In the genomic region with DNA sequence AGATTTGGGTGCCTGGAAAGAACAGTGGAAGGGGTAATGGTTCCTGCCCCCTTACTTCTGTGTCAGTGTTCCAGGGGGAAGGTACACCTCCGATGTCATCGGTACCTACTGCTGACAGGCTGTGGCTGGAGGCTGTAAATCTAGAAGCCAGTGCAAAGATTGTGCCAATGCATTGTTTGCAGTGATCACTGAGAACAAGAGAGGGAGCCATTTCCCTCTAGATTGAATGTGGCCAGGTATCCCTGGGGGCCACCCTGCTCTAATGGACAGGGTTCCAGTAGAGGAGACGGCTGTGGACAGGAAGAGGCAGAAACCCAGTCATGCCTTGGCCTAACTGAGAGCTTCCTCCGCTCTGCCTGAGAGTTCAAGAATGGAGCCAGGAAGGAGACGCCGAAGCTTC, we compare ENCODE assay signal across 14 mouse cellular contexts. TPM values are rescaled to one million over a fixed set of nuclear protein-coding genes. Genes with fewer than 3 reads are reported as not detected.
DNase-seq lines count a peak whose midpoint lies in the region; ATAC-seq and TF ChIP-seq lines count a peak whose summit lies in the region.
"Had no signal": no experiment of that assay in that cellular context is flagged by ENCODE, and none has a peak within 500 bp of the region (broad histone marks: within the 10 kb centered on the region; RNA-seq: fewer than 3 reads in every experiment).

No protein-coding gene starts in this region.

- 64% methylated on average over 6 of the region's 6 CpGs for WGBS in hindbrain, embryonic 11.5 days
- 63% methylated on average over 6 of the region's 6 CpGs for WGBS in hindbrain, embryonic 10.5 days
- WGBS in midbrain, embryonic 16.5 days = 71% methylated on average over 6 of the region's 6 CpGs
- 69% methylated on average over 6 of the region's 6 CpGs for WGBS in midbrain, embryonic 15.5 days
- 57% methylated on average over 6 of the region's 6 CpGs for WGBS in stomach, postnatal 0 days

- H3K9me3 ChIP-seq in hindbrain, embryonic 11.5 days (ENCODE audit: control insufficient read depth, low read length) = no peaks in the 10 kb centered on the region
- no peaks in the 10 kb centered on the region for H3K9me3 ChIP-seq in hindbrain, embryonic 10.5 days
- no peaks in the 10 kb centered on the region for H3K9me3 ChIP-seq in midbrain, embryonic 16.5 days (replicated peaks; ENCODE audit: control insufficient read depth, low read length, poor library complexity, severe bottlenecking)
- no peaks in the 10 kb centered on the region for H3K9me3 ChIP-seq in midbrain, embryonic 15.5 days
- H3K9me3 ChIP-seq in stomach, postnatal 0 days (ENCODE audit: control insufficient read depth, low read length) = no peaks in the 10 kb centered on the region

- H3K4me2 ChIP-seq in hindbrain, embryonic 11.5 days (replicated peaks; ENCODE audit: low read depth, low read length) = no peak overlapping the region
- H3K4me2 ChIP-seq in midbrain, embryonic 16.5 days (ENCODE audit: low read length) = no peak overlapping the region
- no peak overlapping the region for H3K4me2 ChIP-seq in midbrain, embryonic 15.5 days
- H3K4me2 ChIP-seq in stomach, postnatal 0 days (replicated peaks; ENCODE audit: low read depth) = no peak overlapping the region
- H3K4me2 ChIP-seq: hindbrain, embryonic 14.5 days; neural tube, embryonic 12.5 days had no signal

- H3K9ac ChIP-seq in hindbrain, embryonic 11.5 days (ENCODE audit: low read depth, low read length) = no peak overlapping the region
- no peak overlapping the region for H3K9ac ChIP-seq in midbrain, embryonic 16.5 days (ENCODE audit: low read depth, low read length)
- no peak overlapping the region for H3K9ac ChIP-seq in midbrain, embryonic 15.5 days
- H3K9ac ChIP-seq in stomach, postnatal 0 days (ENCODE audit: low read length) = no peak overlapping the region
- H3K9ac ChIP-seq: hindbrain, embryonic 14.5 days; neural tube, embryonic 12.5 days had no signal

- ATAC-seq in hindbrain, embryonic 11.5 days (ENCODE audit: low FRiP score) = no peak
- ATAC-seq in midbrain, embryonic 16.5 days = 0 out of 2 replicates have a peak, but pooled peaks have one; percentile 45
- no peak for ATAC-seq in midbrain, embryonic 15.5 days (replicated peaks)
- no peak for ATAC-seq in stomach, postnatal 0 days (ENCODE audit: low FRiP score, low TSS enrichment)

- TF ChIP-seq EP300 in stomach, postnatal 0 days (optimal IDR thresholded peaks at IDR 0.05) = no peak

- peak; percentile 39; the same call in 1 of the 2 replicates for TF ChIP-seq CTCF in stomach, postnatal 0 days (IDR thresholded peaks at IDR 0.05; ENCODE audit: low read depth)

- H3K27me3 ChIP-seq in hindbrain, embryonic 11.5 days (ENCODE audit: control insufficient read depth, insufficient read depth, low read length) = no peaks in the 10 kb centered on the region
- H3K27me3 ChIP-seq in hindbrain, embryonic 10.5 days (ENCODE audit: insufficient read depth, poor library complexity, severe bottlenecking) = 0 out of 2 replicates have a peak, but pooled peaks cover 5% of the 10 kb centered on the region
- H3K27me3 ChIP-seq in midbrain, embryonic 16.5 days (ENCODE audit: control insufficient read depth, insufficient read depth, low read depth, low read length) = no peaks in the 10 kb centered on the region
- H3K27me3 ChIP-seq in midbrain, embryonic 15.5 days (replicated peaks) = no peaks in the 10 kb centered on the region
- H3K27me3 ChIP-seq in stomach, postnatal 0 days (ENCODE audit: control insufficient read depth, insufficient read depth, low read length) = no peaks in the 10 kb centered on the region
- H3K27me3 ChIP-seq: neural tube, embryonic 12.5 days had no signal

- DNase-seq in cerebellum, postnatal 25 days = peak; percentile 13 to 27
- no peak for DNase-seq in cerebellum, adult 8-10 months
- peak; percentile 12 for DNase-seq in hindbrain, embryonic 11.5 days (ENCODE audit: low spot score)
- no peak for DNase-seq in hindbrain, embryonic 10.5 days (ENCODE audit: low spot score)
- no peak for DNase-seq in stomach, postnatal 0 days (ENCODE audit: low spot score)
- no peak for DNase-seq in gastrocnemius, adult 18-20 months (ENCODE audit: low spot score)
- DNase-seq: gastrocnemius, postnatal 14 days; left cerebral cortex, postnatal 4 days; right cerebral cortex, postnatal 4 days had no signal

- no peaks in the 10 kb centered on the region for H3K4me1 ChIP-seq in hindbrain, embryonic 11.5 days (replicated peaks; ENCODE audit: control insufficient read depth, insufficient read depth, low read length)
- H3K4me1 ChIP-seq in hindbrain, embryonic 10.5 days (replicated peaks) = peaks cover 10% of the 10 kb centered on the region
- no peaks in the 10 kb centered on the region for H3K4me1 ChIP-seq in midbrain, embryonic 16.5 days (ENCODE audit: control insufficient read depth, insufficient read depth, low read length)
- H3K4me1 ChIP-seq in midbrain, embryonic 15.5 days = peaks cover 4% of the 10 kb centered on the region; the same call in 1 of the 2 replicates
- no peaks in the 10 kb centered on the region for H3K4me1 ChIP-seq in stomach, postnatal 0 days (replicated peaks; ENCODE audit: control insufficient read depth, insufficient read depth)

- no peak overlapping the region for H3K27ac ChIP-seq in hindbrain, embryonic 11.5 days (ENCODE audit: low read depth, low read length)
- no peak overlapping the region for H3K27ac ChIP-seq in hindbrain, embryonic 10.5 days
- no peak overlapping the region for H3K27ac ChIP-seq in midbrain, embryonic 16.5 days (ENCODE audit: low read length)
- no peak overlapping the region for H3K27ac ChIP-seq in midbrain, embryonic 15.5 days
- no peak overlapping the region for H3K27ac ChIP-seq in stomach, postnatal 0 days (replicated peaks)
- H3K27ac ChIP-seq: hindbrain, embryonic 14.5 days; neural tube, embryonic 12.5 days had no signal

- no peaks in the 10 kb centered on the region for H3K36me3 ChIP-seq in hindbrain, embryonic 11.5 days (ENCODE audit: control insufficient read depth, insufficient read depth, low read length)
- H3K36me3 ChIP-seq in hindbrain, embryonic 10.5 days = no peaks in the 10 kb centered on the region
- H3K36me3 ChIP-seq in midbrain, embryonic 16.5 days (ENCODE audit: control insufficient read depth, insufficient read depth, low read length) = no peaks in the 10 kb centered on the region
- H3K36me3 ChIP-seq in midbrain, embryonic 15.5 days (replicated peaks) = no peaks in the 10 kb centered on the region
- no peaks in the 10 kb centered on the region for H3K36me3 ChIP-seq in stomach, postnatal 0 days (ENCODE audit: control insufficient read depth, insufficient read depth, low read length)
- H3K36me3 ChIP-seq: neural tube, embryonic 12.5 days had no signal

- H3K4me3 ChIP-seq in hindbrain, embryonic 11.5 days (ENCODE audit: low read depth, low read length) = no peak overlapping the region
- H3K4me3 ChIP-seq in hindbrain, embryonic 10.5 days = no peak overlapping the region
- no peak overlapping the region for H3K4me3 ChIP-seq in midbrain, embryonic 16.5 days (ENCODE audit: low read depth, low read length)
- H3K4me3 ChIP-seq in midbrain, embryonic 15.5 days = no peak overlapping the region
- no peak overlapping the region for H3K4me3 ChIP-seq in stomach, postnatal 0 days (ENCODE audit: low read depth, low read length)
- H3K4me3 ChIP-seq: megakaryocyte, embryonic 14.5 days; neural tube, embryonic 12.5 days had no signal

RNA-seq across cellular contexts. Expression of a gene that starts 18.5 kb away (rescaled TPM):
- polyA plus RNA-seq in hindbrain, embryonic 11.5 days (2014; fragmentation: Nextera tagmentation; extraction: Ambion mirVana) = not detected in 2 replicates
- not detected in 2 replicates for polyA plus RNA-seq in hindbrain, embryonic 10.5 days (2016; fragmentation: Nextera tagmentation; extraction: Ambion mirVana)
- not detected in 2 replicates for polyA plus RNA-seq in midbrain, embryonic 16.5 days (2015; fragmentation: Nextera tagmentation; extraction: Ambion mirVana)
- not detected in 2 replicates for polyA plus RNA-seq in midbrain, embryonic 15.5 days (2015; fragmentation: Nextera tagmentation; extraction: Ambion mirVana)
- polyA plus RNA-seq in stomach, postnatal 0 days (2015; fragmentation: Nextera tagmentation; extraction: Ambion mirVana) = not detected in 2 replicates
- total RNA-seq in gastrocnemius, adult 18-20 months (2021) = 10 to 100 TPM in 1 of 2 experiments, 1 to 10 TPM in 1; 5.1 to 19.9 TPM
- total RNA-seq: left cerebral cortex, postnatal 4 days had no signal
- polyA plus RNA-seq: hindbrain, embryonic 14.5 days; neural tube, embryonic 12.5 days had no signal

RNA-seq across cellular contexts. Expression of a gene that starts 54.4 kb away (rescaled TPM):
- 69.6 and 71.8 TPM in 2 replicates for polyA plus RNA-seq in hindbrain, embryonic 11.5 days (2014; fragmentation: Nextera tagmentation; extraction: Ambion mirVana)
- polyA plus RNA-seq in hindbrain, embryonic 10.5 days (2016; fragmentation: Nextera tagmentation; extraction: Ambion mirVana) = 74.5 and 83.9 TPM in 2 replicates
- polyA plus RNA-seq in midbrain, embryonic 16.5 days (2015; fragmentation: Nextera tagmentation; extraction: Ambion mirVana) = 138 and 170 TPM in 2 replicates
- polyA plus RNA-seq in midbrain, embryonic 15.5 days (2015; fragmentation: Nextera tagmentation; extraction: Ambion mirVana) = 138 and 142 TPM in 2 replicates
- polyA plus RNA-seq in stomach, postnatal 0 days (2015; fragmentation: Nextera tagmentation; extraction: Ambion mirVana) = 991 and 1,037 TPM in 2 replicates
- total RNA-seq in gastrocnemius, adult 18-20 months (2021) = 100 to 1,000 TPM; 146 to 183 TPM

Comparison
In these comparisons a context has a peak if more than half of its experiments do, and no peak if none do; other contexts are left out.
1. DNase-seq: peak in cerebellum, postnatal 25 days (2 of 2) and hindbrain, embryonic 11.5 days (single experiment); none in cerebellum, adult 8-10 months (single experiment), hindbrain, embryonic 10.5 days (single experiment), stomach, postnatal 0 days (single experiment) and gastrocnemius, adult 18-20 months (single experiment).